Mouse (Mus musculus) kidney, adult 18-20 months (tissue): ENCODE results near the gene Tent5b.
A peak's percentile ranks its signal among the peaks of the same experiment; 100 is the strongest.

Source experiments
- DNase-seq: peaks from one replicate; pipeline ENCODE4 v3.0.0; 2021

The Tent5b gene

DNA sequence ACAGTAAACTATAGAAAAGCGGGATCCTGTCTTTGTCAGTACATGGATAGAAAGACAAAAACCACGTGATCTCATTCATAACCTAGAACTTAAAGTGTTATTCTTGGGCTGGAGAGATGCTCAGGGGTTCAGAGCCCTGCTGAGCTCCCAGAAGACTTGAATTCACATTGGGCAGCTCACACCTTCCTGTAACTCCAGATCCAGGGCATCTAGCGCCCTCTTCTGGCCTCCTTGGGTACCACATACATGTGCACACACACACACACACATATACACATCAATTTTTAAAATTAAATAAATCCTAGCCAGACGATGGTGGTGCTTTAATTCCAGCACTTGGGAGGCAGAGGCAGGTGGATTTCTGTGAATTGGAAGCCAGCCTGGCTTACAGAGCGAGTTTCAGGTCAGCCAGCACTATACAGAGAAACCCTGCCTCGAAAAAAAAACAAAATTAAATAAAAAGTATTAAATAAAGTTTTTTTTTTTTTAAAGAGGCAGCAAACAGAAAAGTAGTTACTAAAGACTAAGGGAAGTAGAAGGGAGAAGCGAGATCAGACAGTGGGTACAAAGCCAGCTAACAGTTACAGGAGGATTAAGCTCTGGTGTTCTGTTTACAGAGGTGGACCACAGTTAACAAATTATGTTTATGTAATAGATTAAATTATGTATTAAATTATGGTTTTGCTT, 8.7 kb upstream of the Tent5b start:
- DNase-seq = no peak

DNA sequence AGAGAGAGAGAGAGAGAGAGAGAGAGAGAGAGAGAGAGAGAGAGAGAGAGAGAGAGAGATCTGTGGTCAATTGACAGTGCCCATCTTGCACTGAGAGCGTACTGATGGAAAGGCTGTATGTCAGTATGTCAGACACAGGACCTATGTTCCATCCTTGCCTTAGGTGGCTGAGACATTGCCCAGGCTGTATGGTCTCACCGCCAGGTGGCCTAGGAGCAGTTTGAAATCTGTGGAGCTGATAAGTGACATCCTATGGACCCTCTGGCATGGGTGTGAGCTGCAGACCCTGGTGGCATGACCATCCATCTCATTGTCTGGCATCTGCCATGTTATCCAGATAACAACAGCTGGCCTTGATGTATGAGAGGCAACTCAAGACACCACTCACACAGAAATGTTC, 6.1 kb upstream of the Tent5b start:
- no peak for DNase-seq

DNA sequence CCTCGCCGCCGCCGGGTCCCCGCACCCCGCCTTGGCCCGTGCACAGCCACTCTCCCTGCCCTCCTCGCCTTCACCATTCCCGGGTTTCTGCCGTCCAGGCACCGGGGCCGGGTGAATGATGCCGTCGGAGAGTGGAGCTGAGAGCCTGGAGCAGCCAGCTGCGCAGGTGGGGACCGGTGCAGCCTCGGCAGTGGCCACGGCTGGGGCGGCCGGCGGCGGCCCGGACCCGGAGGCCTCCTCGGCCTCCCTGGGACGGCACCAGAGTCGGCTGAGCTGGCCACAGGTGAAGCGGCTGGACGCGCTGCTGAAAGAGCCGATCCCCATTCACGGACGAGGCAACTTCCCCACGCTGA, 229 bp downstream of the Tent5b start:
- no peak for DNase-seq

DNA sequence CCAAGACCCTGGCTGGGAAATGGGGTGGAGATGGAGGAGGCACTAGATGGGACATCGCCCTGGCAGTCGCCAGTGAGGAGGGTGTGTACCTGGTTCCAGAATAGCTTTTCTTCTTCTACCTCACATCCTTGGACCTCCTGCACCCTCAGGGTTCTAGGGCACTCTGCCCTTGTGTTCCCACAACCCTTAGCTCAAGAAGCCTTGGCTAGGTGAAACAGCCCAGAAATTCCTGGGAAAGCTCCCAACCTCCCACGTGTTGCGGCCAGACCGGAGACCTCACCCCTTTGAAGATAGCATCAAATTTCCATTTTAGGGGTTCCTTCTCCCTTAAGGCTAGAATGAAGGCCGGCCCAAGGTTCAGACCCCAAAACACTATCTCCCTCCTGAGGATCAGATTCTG, 822 bp downstream of the Tent5b start:
- DNase-seq = peak; percentile 35

DNA sequence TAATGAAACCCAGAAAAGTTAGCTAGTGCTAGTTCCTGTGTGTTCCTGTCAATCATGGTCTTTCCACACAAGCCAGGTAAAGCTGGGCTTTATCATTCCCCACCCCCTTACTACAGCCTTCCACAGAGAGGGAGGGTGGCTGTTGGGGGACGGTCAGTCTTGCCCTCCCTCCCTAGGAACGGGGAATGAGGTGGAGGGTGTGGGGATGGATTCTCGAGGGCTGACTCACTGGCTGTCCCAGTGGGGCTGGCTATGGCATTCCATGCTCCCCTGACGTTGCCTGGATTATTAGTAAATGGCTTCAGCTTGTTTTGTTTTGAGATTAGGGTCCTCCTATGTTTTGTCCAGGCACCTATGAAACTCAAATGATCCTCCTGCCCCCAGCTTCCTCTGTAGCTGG, 1.6 kb downstream of the Tent5b start:
- no peak for DNase-seq

GRCm38 (mm10) chr4:133482479-133482878, 2.5 kb downstream of the Tent5b start:
- no peak for DNase-seq

DNA sequence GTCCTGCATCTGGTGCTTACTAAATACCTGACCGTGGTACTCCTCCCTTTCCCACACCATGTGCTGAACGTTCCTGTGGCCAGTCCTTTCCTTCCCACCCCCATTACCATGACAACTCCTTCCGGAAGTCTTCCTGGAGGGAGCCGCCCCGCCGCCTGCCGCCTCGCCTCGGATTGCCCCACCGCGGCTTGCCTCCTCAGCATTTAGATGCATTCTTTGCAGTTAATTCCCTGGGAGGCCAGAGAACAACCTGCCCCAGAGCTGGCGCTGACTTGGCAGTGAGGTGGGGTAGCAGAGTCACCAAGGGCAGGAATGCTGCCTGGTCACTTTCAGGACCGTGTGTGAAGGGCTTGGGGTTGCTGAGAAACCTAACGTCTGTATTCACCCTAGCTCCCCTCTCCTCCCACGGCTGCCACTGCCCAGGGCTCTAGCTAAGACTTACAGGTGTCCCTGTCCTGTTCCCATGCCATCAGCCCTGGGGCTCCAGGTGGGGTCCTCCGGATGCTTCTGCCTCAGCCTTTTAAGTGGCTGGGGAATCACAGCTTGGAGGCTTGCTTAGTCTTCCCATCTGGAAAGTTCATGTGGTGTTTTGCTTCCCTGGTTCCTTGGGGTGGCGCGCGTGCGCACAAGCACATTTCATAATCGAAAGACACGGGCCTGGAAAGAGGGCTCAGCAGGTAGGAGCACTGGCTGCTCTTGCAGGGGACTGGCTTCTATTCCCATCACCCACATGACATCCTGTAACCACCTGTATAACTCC, 4.5 kb downstream of the Tent5b start:
- peak; percentile 70 for DNase-seq

GRCm38 (mm10) chr4:133485691-133486425, 5.9 kb downstream of the Tent5b start:
- DNase-seq = no peak

DNA sequence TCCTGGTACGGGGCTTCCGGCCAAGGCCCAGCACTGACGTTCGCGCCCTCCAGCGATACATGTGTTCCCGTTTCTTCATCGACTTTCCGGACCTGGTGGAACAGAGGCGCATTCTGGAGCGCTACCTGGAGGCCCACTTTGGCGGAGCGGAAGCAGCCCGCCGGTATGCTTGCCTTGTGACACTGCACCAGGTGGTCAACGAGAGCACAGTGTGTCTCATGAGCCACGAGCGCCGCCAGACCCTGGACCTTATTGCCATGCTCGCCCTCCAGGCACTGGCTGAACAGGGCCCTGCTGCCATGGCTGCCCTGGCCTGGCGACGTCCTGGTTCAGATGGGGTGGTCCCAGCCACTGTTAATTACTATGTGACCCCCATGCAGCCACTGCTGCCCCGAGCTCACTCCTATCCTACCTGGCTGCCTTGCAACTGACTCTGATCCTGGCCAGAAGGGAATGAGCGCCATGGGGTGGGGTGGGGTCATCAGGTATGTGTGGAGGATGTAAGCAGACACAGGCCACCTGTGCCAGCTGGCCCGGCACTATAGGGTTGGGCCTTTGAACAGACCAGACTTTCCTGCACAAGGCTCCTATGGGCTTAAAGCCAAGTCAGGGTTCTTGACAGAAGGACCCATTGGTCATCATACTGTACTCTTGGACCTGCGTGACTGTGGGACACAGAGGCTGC, 6.9 kb downstream of the Tent5b start:
- DNase-seq = no peak

DNA sequence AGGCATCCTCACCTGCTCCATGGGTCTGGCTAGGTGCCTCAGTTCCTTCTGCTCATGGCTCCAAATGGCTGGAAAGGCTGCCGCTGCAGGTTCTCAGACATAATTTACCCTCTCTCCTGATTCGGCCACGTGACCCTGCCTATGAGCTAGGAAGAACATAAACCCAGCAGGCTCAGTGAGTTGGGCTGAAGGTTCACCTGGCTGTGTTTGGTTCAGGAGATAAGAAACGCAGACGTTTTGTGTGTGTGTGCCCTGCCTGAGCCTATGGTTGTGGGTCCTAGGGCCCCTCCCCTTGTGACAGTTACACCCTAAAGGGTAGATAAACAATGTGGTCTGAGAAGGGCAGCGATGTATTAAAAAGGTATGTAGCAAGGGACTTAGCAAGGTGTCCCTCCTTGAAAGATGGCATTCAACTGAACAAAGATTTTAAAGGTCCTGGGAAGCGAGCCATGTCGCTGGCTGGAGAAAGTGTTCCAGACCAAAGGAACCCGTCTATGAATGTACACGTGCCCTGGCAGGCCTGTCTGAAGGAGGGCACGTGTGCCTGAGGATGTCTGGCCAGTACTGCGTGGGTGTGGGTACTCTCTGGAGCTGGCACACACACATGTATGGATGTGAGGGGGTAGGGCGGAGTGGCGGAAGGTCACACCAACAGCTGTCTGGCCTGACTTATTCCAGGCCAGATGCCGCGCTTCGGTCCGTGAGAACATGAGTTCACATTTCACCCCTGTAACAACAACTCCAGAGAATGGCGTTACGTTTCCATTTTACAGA, 8.9 kb downstream of the Tent5b start:
- peak; percentile 34 for DNase-seq

DNA sequence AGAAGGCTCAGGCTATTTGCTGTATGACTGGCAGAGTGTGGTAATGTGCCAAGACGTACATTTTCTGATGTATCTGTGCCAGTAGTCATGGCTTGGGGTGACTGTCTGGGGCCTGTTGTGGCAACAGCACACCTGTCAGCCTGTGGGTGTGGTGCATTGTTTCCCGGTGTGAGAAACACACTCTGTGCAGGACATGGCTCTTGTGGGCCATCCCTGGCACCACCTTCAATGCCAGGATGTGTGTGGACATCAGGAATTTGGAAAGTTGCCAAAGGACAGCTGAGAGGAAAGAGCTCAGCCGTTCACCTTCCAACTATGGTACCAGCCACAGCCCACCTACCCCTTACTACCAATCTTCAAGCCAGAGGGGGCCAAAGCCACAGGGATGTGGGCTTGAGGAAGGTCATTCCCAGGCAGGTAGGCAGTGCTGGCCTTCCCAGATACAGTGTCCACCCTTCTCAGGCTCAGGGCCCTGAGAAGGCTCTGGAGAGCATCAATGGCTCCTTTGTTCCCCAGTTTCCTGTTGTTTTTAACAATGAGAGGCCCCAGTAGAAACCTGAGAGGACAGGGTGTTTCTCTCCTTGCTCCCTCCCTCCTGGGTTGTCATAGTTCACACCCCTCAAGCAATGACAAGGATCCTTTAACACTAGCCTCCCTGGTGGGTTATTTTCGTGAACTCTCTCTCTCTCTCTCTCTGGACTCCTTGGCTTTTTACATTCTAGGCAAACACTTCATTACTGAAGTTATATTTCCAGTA, 9.7 kb downstream of the Tent5b start:
- DNase-seq = no peak

- DNase-seq = peak; percentile 34
These were observed 11.9 kb downstream of the Tent5b start for GRCm38 (mm10) chr4:133491800-133492199.

DNA sequence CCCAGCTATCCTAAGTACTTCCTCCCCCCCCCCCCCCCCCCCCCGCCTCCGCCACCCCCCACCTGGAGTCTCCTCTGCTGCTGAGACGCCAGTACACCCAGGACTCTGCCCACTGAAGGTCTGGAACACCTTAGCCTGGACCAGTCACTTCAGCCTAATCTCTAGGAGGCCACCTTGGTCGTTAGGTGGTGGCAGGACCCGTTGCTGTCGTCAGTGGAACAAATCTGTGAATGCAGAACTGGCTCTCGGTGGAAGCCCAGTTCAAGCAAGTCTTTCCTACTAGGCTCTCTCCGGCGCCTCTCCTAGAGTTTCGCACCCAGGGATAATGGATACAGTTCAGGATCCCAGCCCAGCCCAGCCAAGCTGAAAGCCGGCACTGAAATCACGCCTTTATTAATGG, 14.0 kb downstream of the Tent5b start:
- no peak for DNase-seq

DNA sequence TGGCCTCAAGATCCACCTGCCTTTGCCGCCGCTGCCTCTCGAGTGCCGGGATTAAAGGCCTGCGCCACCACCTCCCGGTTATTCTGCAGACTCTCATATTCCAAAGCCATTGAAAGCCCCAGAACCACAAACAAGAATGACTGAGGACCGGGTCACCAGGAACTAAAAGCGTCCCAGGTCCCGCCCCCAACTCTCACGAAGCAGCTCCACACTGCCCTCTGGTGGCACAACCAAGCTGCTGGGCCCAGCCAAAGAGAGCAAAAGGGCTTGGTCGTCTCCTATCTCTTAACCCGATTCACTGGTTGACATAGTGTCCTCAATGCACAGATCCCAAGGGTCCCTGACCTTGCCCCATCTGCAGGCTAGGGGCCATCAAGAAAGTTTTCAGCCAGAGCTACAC, 14.5 kb downstream of the Tent5b start:
- DNase-seq = peak; percentile 94

DNA sequence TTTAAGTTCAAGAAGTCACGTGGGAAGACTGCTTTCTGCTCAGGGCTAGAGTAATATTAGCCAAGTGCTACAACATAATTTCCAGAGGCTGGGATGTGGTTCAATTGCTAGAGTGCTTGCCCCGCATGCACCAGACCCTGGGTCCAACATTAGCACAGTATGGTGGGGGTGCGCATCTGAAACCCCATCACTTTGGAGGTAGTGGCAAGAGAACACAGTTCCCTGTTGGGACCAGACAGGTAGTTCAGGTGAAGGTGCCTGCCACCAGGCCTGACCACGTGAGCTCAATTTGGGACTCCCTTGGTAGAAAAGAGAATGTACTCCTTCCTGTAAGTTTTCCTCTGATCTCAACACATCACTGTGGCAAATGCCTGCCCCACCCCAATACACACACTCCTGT, 14.9 kb downstream of the Tent5b start:
- no peak for DNase-seq

DNA sequence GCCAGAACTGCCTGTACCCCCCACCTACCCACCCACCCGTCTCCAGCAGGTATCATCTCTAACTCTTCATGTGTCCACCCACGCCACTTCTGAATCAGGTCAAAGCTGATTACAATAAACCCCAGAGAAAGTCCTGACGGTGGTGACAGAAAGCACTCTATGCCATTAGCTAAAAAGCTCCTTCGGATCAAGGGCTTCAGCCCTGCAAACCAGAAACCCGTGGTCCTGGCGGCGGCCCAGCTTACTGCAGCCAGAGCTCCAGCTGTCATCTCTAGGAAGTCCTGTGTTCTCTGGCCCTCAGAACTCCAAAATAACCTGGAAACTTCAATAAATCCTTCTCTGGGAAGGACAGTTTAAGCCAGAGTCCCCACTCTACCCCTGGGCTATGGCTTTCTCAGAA, 15.8 kb downstream of the Tent5b start:
- DNase-seq = no peak

GRCm38 (mm10) chr4:133496738-133497445, 17.0 kb downstream of the Tent5b start:
- DNase-seq = no peak

DNA sequence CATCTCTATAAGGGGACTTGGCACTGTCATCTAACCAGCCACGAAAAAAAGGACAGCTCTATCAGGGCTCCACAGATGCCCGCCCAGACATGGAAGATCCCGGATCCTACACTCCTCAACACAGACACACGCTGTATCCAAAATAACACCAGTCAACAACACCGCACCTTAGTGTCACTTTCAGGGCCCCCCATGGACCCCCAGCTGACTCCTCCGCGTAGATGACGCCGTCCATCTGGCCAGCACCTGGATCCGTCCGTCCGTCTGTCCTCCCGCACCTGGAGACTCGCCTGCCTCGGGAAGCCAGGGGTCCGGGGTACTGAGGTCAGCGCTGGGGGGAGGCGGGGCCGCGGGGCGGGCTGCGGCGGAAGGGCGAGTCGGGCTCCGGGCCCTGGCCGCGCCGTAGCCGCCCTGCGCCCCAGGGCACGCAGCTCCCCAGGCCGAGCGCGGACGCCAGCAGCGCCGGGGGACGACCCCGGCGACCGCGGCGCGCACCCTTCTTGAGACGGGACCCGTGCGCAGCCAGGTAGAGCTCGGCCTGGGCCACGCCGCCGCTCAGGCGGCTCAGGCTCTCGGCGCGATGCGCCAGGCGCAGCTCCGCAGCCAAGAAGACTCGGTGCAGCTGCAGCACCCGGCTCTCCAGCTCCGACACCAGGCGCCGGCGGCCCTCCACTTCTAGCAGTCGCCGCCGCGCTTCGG, 17.7 kb downstream of the Tent5b start:
- DNase-seq = peak; percentile 40

DNA sequence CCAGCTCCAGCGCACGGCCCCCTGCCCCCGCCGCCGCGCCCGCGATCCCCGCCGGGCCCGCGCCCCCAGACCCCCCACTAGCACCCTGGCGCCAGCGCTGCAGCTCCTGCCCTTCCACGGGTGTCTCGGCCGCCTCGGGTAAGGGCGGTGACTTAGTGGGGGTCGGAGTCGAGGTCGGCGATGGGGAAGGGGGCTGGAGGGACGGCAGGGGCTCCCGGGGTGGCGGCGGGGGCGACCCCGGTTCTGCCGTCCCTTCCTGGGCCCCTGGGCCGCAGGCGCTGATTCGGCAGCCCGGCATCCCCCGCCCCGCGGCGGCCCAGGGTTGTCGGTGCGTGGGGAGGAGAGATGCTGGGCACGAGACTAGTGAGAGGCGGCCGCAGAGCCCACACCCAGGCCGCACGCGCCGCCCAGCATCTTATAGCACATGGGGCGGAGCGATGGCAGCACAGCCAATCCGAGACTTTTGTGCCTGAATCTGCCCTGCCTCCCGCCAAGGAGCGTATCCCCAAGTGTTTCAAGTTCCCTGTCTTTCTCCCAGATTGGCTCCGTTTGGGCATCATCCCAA, 18.3 kb downstream of the Tent5b start, which contains the start of gene Trnp1:
Gene Trnp1, minus strand, starts transcription at position 391 of the 565 bp plus-strand sequence.
- DNase-seq = peak; percentile 53

GRCm38 (mm10) chr4:133501514-133501913, 21.6 kb downstream of the Tent5b start:
- DNase-seq = no peak
